Mouse (Mus musculus) testis, adult 2 months (tissue): ENCODE data around the gene Ankrd33. TPM values are rescaled to one million over a fixed set of nuclear protein-coding genes. Genes with fewer than 3 reads are reported as not detected.

Experiments used
- H3K27ac ChIP-seq: fragments of 200-500 bp; 2 replicates; pipeline ENCODE4 v1.5.1; 2012; ENCODE audit warnings: low read depth, low read length; ENCODE audit not compliant: control insufficient read depth, insufficient read depth
- H3K27me3 ChIP-seq: fragments of 200-500 bp; 2 replicates; pipeline ENCODE4 v1.6.1; 2012; ENCODE audit warnings: mild to moderate bottlenecking, low read length, moderate library complexity; ENCODE audit not compliant: control insufficient read depth, insufficient read depth
- H3K36me3 ChIP-seq: fragments of 200-500 bp; 2 replicates; pipeline ENCODE4 v1.6.1; 2012; ENCODE audit warnings: mild to moderate bottlenecking, low read length; ENCODE audit not compliant: control insufficient read depth, insufficient read depth
- H3K4me1 ChIP-seq: fragments of 200-500 bp; 2 replicates; pipeline ENCODE4 v1.6.1; 2012; ENCODE audit warnings: low read length; ENCODE audit not compliant: control insufficient read depth, insufficient read depth
- H3K4me3 ChIP-seq: fragments of 200-500 bp; 2 replicates; pipeline ENCODE4 v1.5.1; 2012; ENCODE audit warnings: low read depth, mild to moderate bottlenecking, low read length, moderate library complexity, mixed read lengths; ENCODE audit not compliant: control insufficient read depth
- CTCF ChIP-seq: fragments of 200-500 bp; IDR thresholded peaks from 2 replicates; pipeline ENCODE4 v1.5.1; 2012; ENCODE audit warnings: low read depth, mild to moderate bottlenecking, inconsistent platforms, low read length, moderate library complexity; ENCODE audit not compliant: control insufficient read depth, insufficient read depth, insufficient replicate concordance
- POLR2A ChIP-seq: fragments of 200-500 bp; IDR thresholded peaks from 2 replicates; pipeline ENCODE4 v1.6.1; 2012; ENCODE audit warnings: low read depth, mild to moderate bottlenecking, inconsistent platforms, low read length, moderate library complexity; ENCODE audit not compliant: control insufficient read depth
- polyA plus RNA-seq: library from polyadenylated mRNA; depleted of rRNA; stranded (reverse); fragments of >200 nt; gene quantifications from 2 replicates; pipeline ENCODE4 v1.2.3, GENCODE M21; 2012

The Ankrd33 gene
- polyA plus RNA-seq, 1 experiment = not detected

GRCm38 (mm10) chr15:101147910-101148273, 32.3 kb downstream of the Ankrd33 start:
- peaks cover 12% of the 10 kb centered on the region for H3K4me1 ChIP-seq
- no peaks in the 10 kb centered on the region for H3K36me3 ChIP-seq
- no peak overlapping the region for H3K27ac ChIP-seq
- no peak overlapping the region for H3K4me3 ChIP-seq
- TF ChIP-seq POLR2A (no peak), CTCF (no peak)
- no peaks in the 10 kb centered on the region for H3K27me3 ChIP-seq

GRCm38 (mm10) chr15:101148604-101149003, 33.0 kb downstream of the Ankrd33 start:
- Histone ChIP-seq H3K4me1 (peaks cover 12% of the 10 kb centered on the region), H3K4me3 (no peak overlapping the region), H3K27ac (no peak overlapping the region), H3K36me3 (no peaks in the 10 kb centered on the region), H3K27me3 (no peaks in the 10 kb centered on the region)
- no peak for TF ChIP-seq POLR2A
- no peak for TF ChIP-seq CTCF

- H3K27me3 ChIP-seq = no peaks in the 10 kb centered on the region
- no peaks in the 10 kb centered on the region for H3K36me3 ChIP-seq
- TF ChIP-seq POLR2A = no peak
- no peak for TF ChIP-seq CTCF
- no peaks in the 10 kb centered on the region for H3K4me1 ChIP-seq
- H3K27ac ChIP-seq = no peak overlapping the region
- no peak overlapping the region for H3K4me3 ChIP-seq
Observed at GRCm38 (mm10) chr15:101151409-101152261, 36.1 kb downstream of the Ankrd33 start.

- Histone ChIP-seq H3K27me3 (no peaks in the 10 kb centered on the region), H3K4me3 (no peak overlapping the region), H3K36me3 (no peaks in the 10 kb centered on the region), H3K4me1 (no peaks in the 10 kb centered on the region), H3K27ac (no peak overlapping the region)
- TF ChIP-seq POLR2A (no peak), CTCF (no peak)
Observed at GRCm38 (mm10) chr15:101154700-101155616, 39.4 kb downstream of the Ankrd33 start.

GRCm38 (mm10) chr15:101160128-101160527, 44.6 kb downstream of the Ankrd33 start:
- Histone ChIP-seq H3K36me3 (no peaks in the 10 kb centered on the region), H3K4me3 (no peak overlapping the region), H3K27ac (no peak overlapping the region)

GRCm38 (mm10) chr15:101160591-101160990, 45.0 kb downstream of the Ankrd33 start:
- no peak overlapping the region for H3K4me3 ChIP-seq
- no peak overlapping the region for H3K27ac ChIP-seq
- no peaks in the 10 kb centered on the region for H3K36me3 ChIP-seq
- H3K27me3 ChIP-seq = no peaks in the 10 kb centered on the region
- H3K4me1 ChIP-seq = no peaks in the 10 kb centered on the region
- TF ChIP-seq CTCF (no peak), POLR2A (no peak)

More at GRCm38 (mm10) chr15:101160128-101160527, 44.6 kb downstream of the Ankrd33 start:
- no peaks in the 10 kb centered on the region for H3K27me3 ChIP-seq
- TF ChIP-seq CTCF (no peak), POLR2A (no peak)
- H3K4me1 ChIP-seq = no peaks in the 10 kb centered on the region

GRCm38 (mm10) chr15:101161534-101161933, 46.0 kb downstream of the Ankrd33 start:
- Histone ChIP-seq H3K27ac (no peak overlapping the region), H3K36me3 (no peaks in the 10 kb centered on the region), H3K4me3 (no peak overlapping the region), H3K4me1 (no peaks in the 10 kb centered on the region), H3K27me3 (no peaks in the 10 kb centered on the region)
- no peak for TF ChIP-seq CTCF
- TF ChIP-seq POLR2A = no peak
